In the genomic region with DNA sequence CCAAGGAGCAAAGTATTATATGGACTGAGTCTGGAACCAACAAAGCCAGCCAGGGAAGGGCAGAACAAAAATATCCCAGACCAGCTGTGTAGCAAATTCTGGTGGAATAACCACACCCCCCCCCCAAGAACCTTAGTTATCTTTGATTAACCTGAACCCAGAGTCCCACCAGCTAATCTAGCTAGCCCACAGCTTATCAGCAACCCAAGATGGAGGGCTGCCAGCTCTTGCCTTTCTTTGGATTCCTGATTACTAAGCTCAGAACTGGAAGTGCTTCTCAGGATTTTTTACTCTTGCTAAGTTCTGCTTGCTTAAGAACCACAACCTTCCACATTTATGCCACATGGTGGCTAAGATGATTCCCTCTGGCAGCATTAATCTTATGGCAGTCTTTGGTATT, we compare ENCODE assay signal across 21 mouse cellular contexts. TPM values are rescaled to one million over a fixed set of nuclear protein-coding genes. Genes with fewer than 3 reads are reported as not detected.
DNase-seq lines count a peak whose midpoint lies in the region; ATAC-seq and TF ChIP-seq lines count a peak whose summit lies in the region.
"Had no signal": no experiment of that assay in that cellular context is flagged by ENCODE, and none has a peak within 500 bp of the region (broad histone marks: within the 10 kb centered on the region; RNA-seq: fewer than 3 reads in every experiment).

No protein-coding gene starts in this region.

- no peak overlapping the region for H3K4me2 ChIP-seq in liver, embryonic 13.5 days
- H3K4me2 ChIP-seq: embryonic facial prominence, embryonic 15.5 days; forebrain, embryonic 12.5 days; hindbrain, embryonic 15.5 days; lung, embryonic 14.5 days; midbrain, embryonic 13.5 days had no signal

- H3K9me3 ChIP-seq in liver, embryonic 13.5 days (replicated peaks), result no peaks in the 10 kb centered on the region
- H3K9me3 ChIP-seq: embryonic facial prominence, embryonic 15.5 days; forebrain, embryonic 12.5 days; G1E; hindbrain, embryonic 15.5 days; midbrain, embryonic 13.5 days had no signal

- TF ChIP-seq POLR2A in thymus, adult 2 months (IDR thresholded peaks at IDR 0.05; ENCODE audit: control insufficient read depth, extremely low read depth, insufficient read depth, low read length, poor library complexity), result no peak

- ATAC-seq in liver, embryonic 13.5 days (ENCODE audit: low read depth), result peak; percentile 83
- ATAC-seq: CD4-positive, CD25-positive, alpha-beta regulatory T cell, adult 4 months; intestine, embryonic 16.5 days; midbrain, embryonic 13.5 days had no signal

- no peak overlapping the region for H3K9ac ChIP-seq in liver, embryonic 13.5 days
- H3K9ac ChIP-seq: embryonic facial prominence, embryonic 15.5 days; forebrain, embryonic 12.5 days; hindbrain, embryonic 15.5 days; lung, embryonic 14.5 days; midbrain, embryonic 13.5 days had no signal

- TF ChIP-seq CTCF in thymus, adult 2 months (IDR thresholded peaks at IDR 0.05; ENCODE audit: borderline replicate concordance, control insufficient read depth, extremely low read depth, insufficient read depth, low read length, poor library complexity), result no peak

- DNase-seq in ovary, adult 18-20 months (ENCODE audit: low spot score), result peak; percentile 49
- DNase-seq in ovary, postnatal 10 days (ENCODE audit: low spot score), result no peak
- DNase-seq in c-Kit-positive CD71-positive TER-119-positive erythroid progenitor cells, embryonic 14.5 days (ENCODE audit: low spot score), result peak; percentile 40
- peak; percentile 24 for DNase-seq in liver, embryonic 13.5 days
- DNase-seq in testis, postnatal 10 days (ENCODE audit: low spot score), result peak; percentile 56
- DNase-seq in thymus, adult 2 months, result no peak
- no peak for DNase-seq in embryo, embryonic 11 days
- DNase-seq: adrenal gland, postnatal 25 days; cerebellum, postnatal 10 days; gastrocnemius, postnatal 10 days; lung, embryonic 14.5 days; thymus, postnatal 25 days had no signal

- H3K36me3 ChIP-seq in liver, embryonic 13.5 days, result peaks cover 25% of the 10 kb centered on the region
- peaks cover 17% of the 10 kb centered on the region for H3K36me3 ChIP-seq in thymus, adult 2 months (ENCODE audit: control insufficient read depth, insufficient read depth, low read length)

- H3K27me3 ChIP-seq in liver, embryonic 13.5 days, result no peaks in the 10 kb centered on the region
- no peaks in the 10 kb centered on the region for H3K27me3 ChIP-seq in thymus, adult 2 months (ENCODE audit: control insufficient read depth, insufficient read depth, low read length)
- H3K27me3 ChIP-seq: embryonic facial prominence, embryonic 15.5 days; forebrain, embryonic 12.5 days; hindbrain, embryonic 15.5 days; midbrain, embryonic 13.5 days had no signal

- H3K27ac ChIP-seq in liver, embryonic 13.5 days, result no peak overlapping the region
- H3K27ac ChIP-seq in thymus, adult 2 months (ENCODE audit: control insufficient read depth, insufficient read depth, low read length), result no peak overlapping the region
- H3K27ac ChIP-seq: embryonic facial prominence, embryonic 15.5 days; forebrain, embryonic 12.5 days; hindbrain, embryonic 15.5 days; kidney, postnatal 0 days; macrophage; midbrain, embryonic 13.5 days had no signal

- peaks cover 18% of the 10 kb centered on the region for H3K4me1 ChIP-seq in liver, embryonic 13.5 days (replicated peaks)
- no peaks in the 10 kb centered on the region for H3K4me1 ChIP-seq in thymus, adult 2 months (replicated peaks; ENCODE audit: control insufficient read depth, insufficient read depth, low read length)
- H3K4me1 ChIP-seq: embryonic facial prominence, embryonic 15.5 days; forebrain, embryonic 12.5 days; hindbrain, embryonic 15.5 days; midbrain, embryonic 13.5 days had no signal

- H3K4me3 ChIP-seq in liver, embryonic 13.5 days (replicated peaks), result no peak overlapping the region
- no peak overlapping the region for H3K4me3 ChIP-seq in thymus, adult 2 months (ENCODE audit: control insufficient read depth, insufficient read depth, low read length)
- H3K4me3 ChIP-seq: embryonic facial prominence, embryonic 15.5 days; forebrain, embryonic 12.5 days; hindbrain, embryonic 15.5 days; midbrain, embryonic 13.5 days had no signal

RNA-seq across cellular contexts. Expression of a gene that starts 29.0 kb away (rescaled TPM):
- 2.7 and 3.2 TPM in 2 replicates for polyA plus RNA-seq in liver, embryonic 13.5 days (2015; fragmentation: Nextera tagmentation; extraction: Ambion mirVana)
- 5.0 and 5.3 TPM in 2 replicates for polyA plus RNA-seq in thymus, adult 2 months (2012; rRNA removed)

RNA-seq across cellular contexts. Expression of a gene that starts 33.0 kb away (rescaled TPM):
- polyA plus RNA-seq in liver, embryonic 13.5 days (2015; fragmentation: Nextera tagmentation; extraction: Ambion mirVana), result 16.6 and 19.6 TPM in 2 replicates
- polyA plus RNA-seq in thymus, adult 2 months (2012; rRNA removed), result 20.2 and 24.8 TPM in 2 replicates

Comparison
In these comparisons a context has a peak if more than half of its experiments do, and no peak if none do; other contexts are left out.
1. DNase-seq: peak in ovary, adult 18-20 months (single experiment), c-Kit-positive CD71-positive TER-119-positive erythroid progenitor cells, embryonic 14.5 days (single experiment), liver, embryonic 13.5 days (single experiment) and testis, postnatal 10 days (single experiment); none in ovary, postnatal 10 days (single experiment), thymus, adult 2 months (single experiment) and embryo, embryonic 11 days (single experiment).